Mouse (Mus musculus) hindbrain, embryonic 12.5 days (tissue): Measurements from ENCODE around the gene Rab3d. TPM values are rescaled to one million over a fixed set of nuclear protein-coding genes. Genes with fewer than 3 reads are reported as not detected.

ENCODE experiments used
- ATAC-seq: fragments of 200-750 bp; cut with Nextera tagmentation; 2 replicates; pipeline ENCODE4 v1.8.0; 2017; ENCODE audit warnings: moderate TSS enrichment; ENCODE audit not compliant: low FRiP score
- H3K27ac ChIP-seq: fragments of 300-500 bp; sonication (generic); 2 replicates; pipeline ENCODE4 v1.5.1; 2016; ENCODE audit warnings: mild to moderate bottlenecking
- H3K27me3 ChIP-seq: fragments of 300-500 bp; sonication (generic); 2 replicates; pipeline ENCODE4 v1.6.1; 2016; ENCODE audit warnings: mild to moderate bottlenecking
- H3K36me3 ChIP-seq: fragments of 300-500 bp; sonication (generic); 2 replicates; pipeline ENCODE4 v1.6.1; 2016; ENCODE audit warnings: mild to moderate bottlenecking
- H3K4me1 ChIP-seq: fragments of 300-500 bp; sonication (generic); 2 replicates; pipeline ENCODE4 v1.6.1; 2016
- H3K4me2 ChIP-seq: fragments of 300-500 bp; sonication (generic); replicated peaks from 2 replicates; pipeline ENCODE4 v1.6.1; 2016; ENCODE audit warnings: mild to moderate bottlenecking
- H3K4me3 ChIP-seq: fragments of 300-500 bp; sonication (generic); 2 replicates; pipeline ENCODE4 v1.5.1; 2016; ENCODE audit warnings: mild to moderate bottlenecking
- H3K9ac ChIP-seq: fragments of 300-500 bp; sonication (generic); 2 replicates; pipeline ENCODE4 v1.6.1; 2016; ENCODE audit warnings: mild to moderate bottlenecking, moderate library complexity
- H3K9me3 ChIP-seq: fragments of 300-500 bp; sonication (generic); replicated peaks from 2 replicates; pipeline ENCODE4 v1.6.1; 2016; ENCODE audit warnings: mild to moderate bottlenecking
- WGBS: fragments of 180-500 bp; shearing (Covaris S2); methylation state at CpG from one replicate; pipeline ENCODE4 v1.1.7; 2016; 5-methylcytosine and 5-hydroxymethylcytosine counted together
- polyA plus RNA-seq: library from polyadenylated mRNA; unstranded; fragments of >200 nt; fragmentation: Nextera tagmentation; extraction: Ambion mirVana; gene quantifications from 2 replicates; pipeline ENCODE4 v1.2.1, GENCODE M21; 2016

Rab3d gene
- polyA plus RNA-seq, 1 experiment from 2014 or later = 15.5 TPM

DNA sequence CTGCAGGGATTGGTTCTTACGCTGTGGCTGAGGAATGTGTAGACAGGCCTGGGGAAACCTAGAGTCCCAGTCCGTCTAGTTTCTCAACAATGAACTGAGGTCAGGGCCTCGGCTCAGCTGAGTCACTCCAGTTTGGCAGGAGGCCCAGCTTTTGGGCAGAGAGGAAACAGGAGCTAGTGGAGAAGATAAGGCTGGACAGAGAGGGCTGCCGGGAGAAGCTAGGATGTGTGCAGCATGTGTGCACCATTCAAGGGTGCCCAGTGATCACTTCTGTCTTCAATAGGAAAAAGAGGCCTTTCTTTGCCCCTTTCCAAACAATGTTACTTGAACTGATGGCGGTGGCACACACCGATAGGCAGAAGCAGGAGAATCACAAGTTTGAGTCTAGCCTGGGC, 6.1 kb upstream of the Rab3d start:
- Histone ChIP-seq H3K9ac (no peak overlapping the region), H3K27ac (no peak overlapping the region), H3K4me2 (no peak overlapping the region), H3K27me3 (no peaks in the 10 kb centered on the region), H3K4me1 (peaks cover 11% of the 10 kb centered on the region), H3K9me3 (no peaks in the 10 kb centered on the region), H3K4me3 (no peak overlapping the region), H3K36me3 (0 out of 2 replicates have a peak, but pooled peaks cover 3% of the 10 kb centered on the region)
- ATAC-seq = no peak
- WGBS = 72% methylated on average over 6 of the region's 6 CpGs

DNA sequence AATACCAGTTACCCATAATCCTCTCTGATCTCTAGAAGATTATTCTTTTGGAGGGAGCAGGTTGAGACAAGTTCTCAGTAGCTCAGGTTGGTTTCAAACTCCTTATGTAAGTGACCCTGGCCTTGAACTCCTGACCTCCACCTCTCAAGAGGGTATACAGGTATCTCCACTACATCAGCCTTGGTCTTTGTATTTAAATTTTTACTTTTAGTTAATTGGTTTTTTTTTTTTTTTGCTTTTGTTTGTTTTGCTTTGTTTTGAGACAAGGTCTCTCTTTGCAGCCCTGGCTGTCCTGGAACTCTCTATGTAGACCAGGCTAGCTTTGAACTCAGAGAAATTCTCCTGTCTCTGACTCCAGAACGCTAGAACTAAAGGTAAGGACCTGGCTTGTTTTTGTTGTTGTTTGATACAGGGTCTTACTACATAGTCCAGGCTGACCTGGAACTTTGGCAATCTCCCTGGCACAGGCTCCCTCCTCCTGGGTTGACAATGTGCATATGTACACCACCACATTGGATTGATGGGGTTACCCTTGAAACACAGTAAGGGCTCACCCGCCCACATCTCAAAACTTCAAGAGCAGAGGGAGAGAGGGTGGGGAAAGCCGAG, 5.6 kb upstream of the Rab3d start:
- Histone ChIP-seq H3K4me1 (peaks cover 11% of the 10 kb centered on the region), H3K4me3 (no peak overlapping the region), H3K4me2 (no peak overlapping the region), H3K9me3 (no peaks in the 10 kb centered on the region), H3K36me3 (0 out of 2 replicates have a peak, but pooled peaks cover 3% of the 10 kb centered on the region), H3K9ac (no peak overlapping the region), H3K27ac (no peak overlapping the region), H3K27me3 (no peaks in the 10 kb centered on the region)
- ATAC-seq = no peak
- 75% methylated on average over 3 of the region's 3 CpGs for WGBS

DNA sequence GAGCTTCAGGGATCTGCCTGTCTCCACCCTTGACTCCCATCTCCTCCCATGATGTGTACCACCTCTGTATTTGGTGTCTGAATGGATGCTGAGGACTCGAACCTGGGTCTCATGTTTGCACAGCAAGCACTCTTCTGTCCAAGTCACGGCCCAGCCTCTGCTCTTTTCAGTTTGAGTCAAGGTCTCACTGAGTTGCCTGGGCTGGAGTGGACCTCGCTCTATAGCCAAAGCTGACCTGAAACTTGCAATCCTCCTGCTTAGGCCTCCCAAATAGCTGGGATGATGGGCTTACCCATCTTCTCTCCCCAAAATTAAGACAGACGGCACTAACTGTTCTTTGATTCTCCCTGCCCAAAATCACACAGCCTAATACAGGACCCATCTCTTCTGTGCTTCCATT, 5.0 kb upstream of the Rab3d start:
- peaks cover 11% of the 10 kb centered on the region for H3K4me1 ChIP-seq
- 87% methylated on average over 4 of the region's 4 CpGs for WGBS
- H3K4me2 ChIP-seq = no peak overlapping the region
- no peak overlapping the region for H3K9ac ChIP-seq
- no peak overlapping the region for H3K27ac ChIP-seq
- ATAC-seq = no peak
- no peaks in the 10 kb centered on the region for H3K27me3 ChIP-seq
- 0 out of 2 replicates have a peak, but pooled peaks cover 3% of the 10 kb centered on the region for H3K36me3 ChIP-seq
- no peak overlapping the region for H3K4me3 ChIP-seq
- H3K9me3 ChIP-seq = no peaks in the 10 kb centered on the region

DNA sequence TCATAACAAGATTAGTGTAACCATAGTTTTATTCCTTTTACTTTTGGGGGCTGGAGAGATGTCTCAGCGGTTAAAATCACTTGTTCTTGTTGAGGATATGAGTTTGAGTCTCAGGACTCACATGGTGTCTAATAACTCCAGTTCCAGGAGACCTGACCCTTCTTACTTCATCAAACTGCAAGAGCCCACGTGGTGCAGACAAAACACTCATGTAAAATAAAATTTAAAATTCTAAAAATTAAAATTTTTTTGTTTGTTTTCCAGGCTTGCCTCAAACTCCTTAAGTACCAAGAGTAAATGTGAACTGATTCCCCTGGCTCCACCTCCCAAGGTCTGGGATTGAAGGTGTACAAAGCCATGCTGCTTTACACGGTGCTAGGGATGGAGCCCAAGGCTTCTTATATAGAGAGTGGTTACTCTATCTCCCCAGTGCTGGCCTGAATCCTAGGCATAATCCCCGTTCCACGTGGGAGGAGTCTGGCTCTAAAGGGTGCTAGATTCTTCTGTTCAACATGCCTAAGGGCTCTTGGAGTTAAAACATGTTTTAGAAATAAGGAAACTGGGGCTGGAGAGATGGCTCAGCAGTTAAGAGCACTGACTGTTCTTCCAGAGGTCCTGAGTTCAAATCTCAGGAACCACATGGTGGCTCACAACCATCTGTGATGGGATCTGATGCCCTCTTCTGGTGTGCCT, 846 bp upstream of the Rab3d start:
- no peak overlapping the region for H3K4me3 ChIP-seq
- 25% methylated on average over 5 of the region's 5 CpGs for WGBS
- no peak overlapping the region for H3K27ac ChIP-seq
- H3K9ac ChIP-seq = no peak overlapping the region
- no peaks in the 10 kb centered on the region for H3K36me3 ChIP-seq
- peak overlapping the region; percentile 95 for H3K4me2 ChIP-seq
- ATAC-seq = no peak
- 0 out of 2 replicates have a peak, but pooled peaks cover 6% of the 10 kb centered on the region for H3K4me1 ChIP-seq
- no peaks in the 10 kb centered on the region for H3K9me3 ChIP-seq
- peaks cover 28% of the 10 kb centered on the region; the same call in 1 of the 2 replicates for H3K27me3 ChIP-seq

DNA sequence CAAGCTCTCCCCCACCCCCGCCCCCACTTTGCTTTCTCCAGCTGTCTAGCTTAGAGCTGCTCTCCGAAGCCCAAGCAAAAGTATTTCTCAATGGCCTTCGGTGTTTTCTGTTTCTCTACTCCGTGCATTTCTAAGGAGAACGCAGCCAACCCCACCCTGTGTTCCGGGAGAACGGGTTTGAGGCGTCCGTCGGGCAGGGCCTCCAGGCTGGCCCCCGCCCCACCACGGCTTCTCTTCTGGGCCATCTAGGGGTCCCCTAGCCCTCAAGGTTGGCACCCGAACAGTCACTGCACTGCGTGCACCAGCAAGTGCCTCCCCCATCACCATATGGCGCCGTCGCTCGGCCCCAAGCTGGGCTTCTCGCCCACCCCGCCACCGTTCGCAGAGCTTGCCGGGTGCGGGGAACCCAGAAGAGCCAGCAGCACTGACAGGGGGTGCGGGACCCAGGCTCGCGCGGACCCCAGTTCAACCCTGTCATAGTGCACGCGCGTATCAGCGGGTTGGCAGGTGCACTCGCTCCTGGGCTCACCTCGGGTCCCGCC, 428 bp downstream of the Rab3d start:
- peaks cover 28% of the 10 kb centered on the region; the same call in 1 of the 2 replicates for H3K27me3 ChIP-seq
- H3K4me2 ChIP-seq = peak overlapping the region; percentile 95
- H3K36me3 ChIP-seq = no peaks in the 10 kb centered on the region
- no peaks in the 10 kb centered on the region for H3K9me3 ChIP-seq
- peak; percentile 81 for ATAC-seq
- peak overlapping the region; percentile 73 for H3K9ac ChIP-seq
- 0 out of 2 replicates have a peak, but pooled peaks cover 6% of the 10 kb centered on the region for H3K4me1 ChIP-seq
- 2% methylated on average over 35 of the region's 35 CpGs for WGBS
- peak overlapping the region; percentile 64 for H3K4me3 ChIP-seq
- peak overlapping the region; percentile 55 for H3K27ac ChIP-seq

DNA sequence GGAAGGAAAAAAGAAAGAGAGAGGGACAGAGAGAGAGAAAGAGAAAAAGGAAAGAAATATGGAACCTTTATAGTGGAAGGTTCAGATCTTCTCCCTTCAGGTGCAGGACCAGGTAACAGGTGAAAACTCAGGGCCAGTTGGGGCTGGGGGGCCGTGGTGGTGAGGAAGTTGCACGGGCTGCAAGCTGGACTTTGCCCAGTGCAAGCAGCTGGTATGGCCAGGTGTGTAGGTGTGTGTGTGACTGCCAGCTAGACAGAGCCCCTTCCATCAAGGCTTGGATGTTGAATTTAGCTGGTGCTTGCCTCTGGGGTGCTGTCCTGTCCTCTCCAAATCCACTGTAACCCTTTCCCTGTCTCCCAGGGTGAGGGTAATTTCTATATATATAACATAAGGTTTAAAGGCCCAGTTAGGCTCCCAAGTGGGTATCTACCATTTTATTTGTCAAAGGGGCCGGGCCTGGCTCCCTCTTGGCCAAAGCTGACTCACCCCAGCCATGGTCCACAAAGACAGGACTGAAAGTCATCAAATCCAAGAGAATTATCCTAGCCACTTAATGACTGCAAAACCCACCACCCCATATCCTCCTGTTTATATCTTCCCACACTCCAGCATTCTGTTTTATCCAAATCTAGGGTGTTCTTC, 1.0 kb downstream of the Rab3d start:
- Histone ChIP-seq H3K4me2 (peak overlapping the region; percentile 95), H3K36me3 (no peaks in the 10 kb centered on the region), H3K27me3 (peaks cover 28% of the 10 kb centered on the region; the same call in 1 of the 2 replicates), H3K9ac (peak overlapping the region; percentile 73), H3K4me1 (0 out of 2 replicates have a peak, but pooled peaks cover 6% of the 10 kb centered on the region), H3K4me3 (peak overlapping the region; percentile 64), H3K9me3 (no peaks in the 10 kb centered on the region), H3K27ac (no peak overlapping the region)
- 77% methylated on average over 3 of the region's 3 CpGs for WGBS
- ATAC-seq = no peak

DNA sequence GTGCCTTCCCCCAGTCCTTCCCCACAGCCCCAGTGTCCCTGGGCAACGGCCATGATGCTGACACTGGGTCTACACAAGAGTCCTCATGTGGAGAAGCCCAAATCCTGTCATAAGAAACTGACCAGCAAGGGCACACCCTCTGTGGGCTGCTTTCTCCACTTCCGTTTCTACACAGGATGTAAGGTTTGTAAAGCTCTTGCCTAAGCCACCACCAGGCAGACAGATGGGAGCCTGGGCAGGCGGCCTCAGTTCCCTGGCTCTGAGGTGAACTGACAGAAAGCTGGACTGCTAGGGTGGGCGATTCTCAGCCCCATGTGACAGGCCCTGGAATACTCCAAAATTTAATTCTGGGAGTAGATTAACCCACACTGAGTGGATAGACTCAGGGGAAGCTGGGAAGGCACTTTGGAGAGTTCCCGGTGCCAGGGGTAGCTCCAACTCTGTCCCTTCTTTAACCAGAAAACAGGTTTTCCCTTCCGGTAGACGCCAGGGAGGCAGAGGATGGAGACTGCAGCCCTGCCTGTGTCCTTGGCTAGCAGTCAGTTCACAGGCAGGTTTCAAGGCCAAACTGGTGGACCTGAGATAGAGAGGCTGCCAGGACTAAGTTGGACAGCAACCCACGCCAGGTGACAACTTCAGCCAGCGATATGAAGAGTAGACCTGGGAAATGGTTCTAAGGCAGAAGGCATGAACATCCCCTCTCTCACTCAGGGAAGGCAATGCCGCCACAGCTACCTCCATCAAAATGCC, 8.3 kb downstream of the Rab3d start:
- Histone ChIP-seq H3K4me2 (no peak overlapping the region), H3K4me1 (no peaks in the 10 kb centered on the region), H3K27ac (no peak overlapping the region), H3K4me3 (no peak overlapping the region), H3K27me3 (peaks cover under 1% of the 10 kb centered on the region; the same call in 1 of the 2 replicates), H3K9ac (no peak overlapping the region), H3K9me3 (no peaks in the 10 kb centered on the region), H3K36me3 (no peaks in the 10 kb centered on the region)
- WGBS = 85% methylated on average over 10 of the region's 10 CpGs
- ATAC-seq = no peak

DNA sequence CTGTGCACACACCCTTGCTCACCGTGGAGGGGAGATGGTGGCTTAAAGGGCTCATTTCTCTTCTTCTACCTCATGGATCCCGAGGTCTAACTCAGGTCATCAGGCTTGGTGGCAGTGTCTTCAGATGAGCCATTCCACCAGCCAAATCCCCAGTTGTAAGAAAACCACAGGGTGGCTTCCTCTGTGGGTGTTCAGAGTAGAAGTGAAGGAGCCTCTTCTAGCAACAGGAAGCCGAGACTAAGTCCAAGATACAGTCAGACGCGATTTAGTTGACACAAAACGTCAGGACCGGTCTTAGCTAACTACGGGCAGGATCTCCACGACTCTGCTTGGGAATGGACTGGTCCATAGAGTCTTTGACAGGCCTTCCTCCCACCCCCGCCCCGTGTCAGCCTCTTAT, 9.8 kb downstream of the Rab3d start:
- 81% methylated on average over 11 of the region's 11 CpGs for WGBS
- no peak overlapping the region for H3K4me3 ChIP-seq
- H3K9ac ChIP-seq = no peak overlapping the region
- no peaks in the 10 kb centered on the region for H3K9me3 ChIP-seq
- no peak for ATAC-seq
- no peaks in the 10 kb centered on the region for H3K36me3 ChIP-seq
- no peak overlapping the region for H3K4me2 ChIP-seq
- H3K4me1 ChIP-seq = no peaks in the 10 kb centered on the region
- no peaks in the 10 kb centered on the region; the same call in 1 of the 2 replicates for H3K27me3 ChIP-seq
- no peak overlapping the region for H3K27ac ChIP-seq

DNA sequence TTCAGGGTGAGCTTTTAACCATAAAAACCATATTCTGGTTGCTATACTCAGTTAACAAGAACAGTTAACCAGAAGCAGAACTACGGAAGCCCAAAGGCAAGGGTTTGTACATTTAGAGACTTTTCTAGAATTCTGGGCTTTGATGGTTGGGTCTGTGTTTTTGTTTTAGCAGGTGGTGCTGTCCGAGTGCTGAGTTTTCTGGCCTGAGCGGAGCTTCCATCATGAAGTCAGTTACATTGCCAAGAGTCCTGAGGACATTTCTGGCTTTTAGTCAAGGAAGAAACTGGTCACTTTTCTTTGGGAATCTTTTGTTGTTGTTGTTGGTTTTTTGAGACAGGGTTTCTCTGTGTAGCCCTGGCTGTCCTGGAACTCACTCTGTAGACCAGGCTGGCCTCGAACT, 14.0 kb downstream of the Rab3d start:
- H3K27me3 ChIP-seq = peaks cover 13% of the 10 kb centered on the region
- 89% methylated on average over 4 of the region's 4 CpGs for WGBS
- H3K4me3 ChIP-seq = no peak overlapping the region
- no peaks in the 10 kb centered on the region for H3K9me3 ChIP-seq
- no peak for ATAC-seq
- no peak overlapping the region for H3K9ac ChIP-seq
- no peaks in the 10 kb centered on the region; the same call in 1 of the 2 replicates for H3K4me1 ChIP-seq
- H3K36me3 ChIP-seq = no peaks in the 10 kb centered on the region
- H3K27ac ChIP-seq = no peak overlapping the region
- no peak overlapping the region for H3K4me2 ChIP-seq

DNA sequence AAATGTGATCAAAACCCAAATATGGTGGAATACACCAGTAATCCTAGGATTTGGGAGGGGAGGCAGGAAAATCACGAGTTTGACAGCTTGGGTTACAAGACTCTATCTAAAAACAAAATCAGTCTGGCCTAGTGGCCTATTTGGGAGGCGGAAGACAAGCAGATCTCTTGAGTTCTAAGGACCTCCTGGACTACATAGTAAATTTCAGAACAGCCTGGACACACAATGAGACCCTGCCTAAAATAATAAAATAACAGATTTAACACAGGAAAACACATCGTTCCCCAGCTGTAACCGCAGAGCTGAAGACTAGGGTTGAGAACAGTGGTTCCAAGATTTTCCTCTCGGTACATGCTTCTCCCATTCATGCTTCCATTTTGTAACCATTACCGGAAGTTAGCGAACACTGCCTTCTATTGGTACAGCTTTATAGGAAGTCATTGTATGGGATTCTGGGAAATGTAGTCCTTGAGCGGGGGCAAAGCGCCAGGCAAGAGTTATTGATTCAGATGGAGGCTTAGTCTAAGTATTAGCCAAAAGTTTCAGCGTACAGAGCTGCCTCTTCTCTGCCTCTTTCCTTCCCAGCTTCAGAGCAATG, 16.7 kb downstream of the Rab3d start:
- H3K9me3 ChIP-seq = no peaks in the 10 kb centered on the region
- H3K36me3 ChIP-seq = no peaks in the 10 kb centered on the region
- H3K9ac ChIP-seq = no peak overlapping the region; the same call in 1 of the 2 replicates
- H3K4me1 ChIP-seq = no peaks in the 10 kb centered on the region; the same call in 1 of the 2 replicates
- H3K4me3 ChIP-seq = peak overlapping the region; percentile 42
- peak; percentile 82 for ATAC-seq
- no peak overlapping the region for H3K27ac ChIP-seq
- 16% methylated on average over 10 of the region's 10 CpGs for WGBS
- peak overlapping the region; percentile 53 for H3K4me2 ChIP-seq
- peaks cover 17% of the 10 kb centered on the region for H3K27me3 ChIP-seq

DNA sequence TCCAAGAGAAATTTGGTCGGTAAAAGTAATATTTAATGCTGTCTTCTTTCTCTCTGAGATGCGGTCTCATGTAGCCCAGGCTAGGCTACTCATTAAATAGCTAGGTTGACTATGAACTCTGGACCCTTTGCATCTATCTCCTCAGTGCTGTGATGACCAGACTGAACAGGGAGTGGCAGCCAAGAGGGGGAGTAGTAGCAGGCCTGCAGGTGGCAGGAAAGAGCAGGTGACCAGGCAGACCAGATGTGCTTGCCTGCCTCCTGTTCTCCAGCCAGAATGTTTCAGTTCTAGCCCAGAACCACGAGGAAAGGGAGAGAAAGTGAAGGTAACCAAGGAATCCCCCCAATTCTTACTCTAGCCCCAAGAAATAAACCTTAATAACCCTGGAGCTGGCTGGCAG, 28.8 kb downstream of the Rab3d start:
- Histone ChIP-seq H3K9ac (no peak overlapping the region), H3K4me2 (no peak overlapping the region), H3K36me3 (no peaks in the 10 kb centered on the region), H3K4me1 (no peaks in the 10 kb centered on the region), H3K4me3 (no peak overlapping the region), H3K27me3 (no peaks in the 10 kb centered on the region), H3K9me3 (no peaks in the 10 kb centered on the region), H3K27ac (no peak overlapping the region)
- ATAC-seq = no peak
- 71% methylated on average over 3 of the region's 3 CpGs for WGBS
